Mouse (Mus musculus) small intestine, adult 2 months (tissue): ENCODE measurements around the gene Cmip.

Source experiments
- CTCF ChIP-seq: fragments of 200-500 bp; IDR thresholded peaks from 2 replicates; pipeline ENCODE4 v1.5.1; 2012; ENCODE audit warnings: low read depth, mild to moderate bottlenecking, control low read depth, inconsistent platforms, low read length, moderate library complexity, mixed read lengths; ENCODE audit not compliant: insufficient replicate concordance, insufficient read length; ENCODE audit errors: extremely low read depth
- POLR2A ChIP-seq: fragments of 200-500 bp; IDR thresholded peaks from 2 replicates; pipeline ENCODE4 v1.6.1; 2012; ENCODE audit warnings: low read depth, mild to moderate bottlenecking, control low read depth, inconsistent platforms, low read length, moderate library complexity

- TF ChIP-seq CTCF: no peak
- TF ChIP-seq POLR2A: no peak
Measured at GRCm38 (mm10) chr8:117408634-117409033, 151.8 kb downstream of the Cmip start.
